17 mouse cellular contexts compared by ENCODE assay signal in the genomic region with DNA sequence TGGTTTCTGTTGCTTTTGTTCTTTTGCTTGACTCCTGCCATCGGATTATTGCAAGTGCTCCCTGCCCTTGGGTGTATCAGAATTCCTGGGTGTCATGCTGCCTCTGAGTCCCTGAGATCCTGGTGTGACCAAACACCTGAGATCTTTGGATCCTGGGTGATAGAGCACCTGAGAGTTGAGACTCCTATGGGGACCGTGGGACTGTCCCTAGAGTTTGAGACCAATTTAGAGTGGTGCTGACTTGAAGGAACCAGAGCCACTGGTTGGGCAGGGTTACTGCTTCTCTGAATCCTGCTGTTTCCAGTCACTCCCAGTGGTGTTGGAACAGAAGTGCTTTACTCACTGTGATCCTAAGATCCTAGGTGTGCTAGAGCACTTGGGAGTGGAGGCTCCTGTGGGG.
"Had no signal": no experiment of that assay in that cellular context is flagged by ENCODE, and none has a peak within 500 bp of the region (broad histone marks: within the 10 kb centered on the region; RNA-seq: fewer than 3 reads in every experiment).

No protein-coding gene starts in this region.

- H3K4me2 ChIP-seq: liver, embryonic 15.5 days; lung, embryonic 14.5 days; midbrain, embryonic 11.5 days; midbrain, embryonic 13.5 days; midbrain, embryonic 15.5 days; neural tube, embryonic 12.5 days; stomach, embryonic 15.5 days had no signal

- DNase-seq: liver, postnatal 0 days; lung, embryonic 14.5 days; lung, postnatal 14 days; lung, postnatal 36 days; right cerebral cortex, postnatal 14 days; thymus, adult 2 months; thymus, postnatal 14 days; thymus, postnatal 4 days had no signal

- H3K9me3 ChIP-seq: liver, embryonic 15.5 days; megakaryocyte, embryonic 14.5 days; stomach, embryonic 15.5 days had no signal

- H3K9ac ChIP-seq: liver, embryonic 15.5 days; liver, postnatal 0 days; lung, embryonic 14.5 days; midbrain, embryonic 13.5 days; midbrain, embryonic 15.5 days; neural tube, embryonic 12.5 days; stomach, embryonic 15.5 days had no signal

- H3K27me3 ChIP-seq: liver, embryonic 15.5 days; megakaryocyte, embryonic 14.5 days; midbrain, embryonic 13.5 days; midbrain, embryonic 15.5 days; neural tube, embryonic 12.5 days; stomach, embryonic 15.5 days had no signal

- H3K27ac ChIP-seq: liver, embryonic 15.5 days; macrophage; midbrain, embryonic 13.5 days; midbrain, embryonic 15.5 days; neural tube, embryonic 12.5 days; stomach, embryonic 15.5 days; stomach, postnatal 0 days had no signal

- ATAC-seq: liver, postnatal 0 days; midbrain, embryonic 13.5 days; midbrain, embryonic 15.5 days had no signal

- H3K36me3 ChIP-seq: liver, embryonic 15.5 days; midbrain, embryonic 13.5 days; midbrain, embryonic 15.5 days; neural tube, embryonic 12.5 days; stomach, embryonic 15.5 days had no signal

- H3K4me1 ChIP-seq: liver, embryonic 15.5 days; midbrain, embryonic 13.5 days; midbrain, embryonic 15.5 days; neural tube, embryonic 12.5 days; stomach, embryonic 15.5 days had no signal

- H3K4me3 ChIP-seq: liver, embryonic 15.5 days; megakaryocyte, embryonic 14.5 days; midbrain, embryonic 13.5 days; midbrain, embryonic 15.5 days; neural tube, embryonic 12.5 days; stomach, embryonic 15.5 days had no signal
